Mouse (Mus musculus): ENCODE measurements around the gene Samd4b. TPM values are rescaled to one million over a fixed set of nuclear protein-coding genes. Genes with fewer than 3 reads are reported as not detected.

The Samd4b gene
- polyA plus RNA-seq, 1 experiment: 93.9 TPM

DNA sequence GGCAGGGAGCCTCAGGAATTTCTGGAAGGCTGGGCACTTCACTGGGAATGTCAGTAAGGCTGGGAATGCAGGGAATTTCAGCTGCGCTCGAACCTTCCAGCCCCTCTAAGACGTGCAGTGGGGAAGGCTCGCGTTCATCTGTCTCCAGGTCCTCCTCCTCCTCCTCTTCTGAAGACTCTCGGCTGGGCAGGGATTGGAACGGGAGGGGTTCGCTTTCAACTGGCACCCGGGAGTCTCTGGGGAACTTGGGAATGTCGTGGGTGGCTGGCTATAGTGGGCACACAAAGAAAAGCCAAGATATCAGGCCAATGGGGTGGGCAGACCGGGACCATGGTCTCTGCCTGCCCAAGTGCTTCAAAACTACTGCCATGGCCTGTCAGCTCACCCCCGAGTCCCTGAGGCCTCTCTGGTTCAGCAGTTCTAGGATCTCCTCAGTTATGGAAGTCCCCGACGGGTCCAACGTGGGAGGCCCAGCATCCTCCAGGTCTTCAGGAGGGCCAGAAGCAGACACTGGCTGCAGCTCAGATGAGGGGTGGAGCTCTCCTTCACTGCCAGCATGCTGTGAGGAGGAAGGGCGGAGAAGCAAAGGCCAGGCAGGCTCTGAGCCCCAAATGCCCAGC, 235.4 kb downstream of the Samd4b start:
- TF ChIP-seq CTCF (IDR thresholded peaks at IDR 0.05; ENCODE audit: insufficient read depth, low read length) (no peak), POLR2A (IDR thresholded peaks at IDR 0.05; ENCODE audit: borderline replicate concordance, extremely low read depth, low read depth, low read length) (no peak)
- DNase-seq: no peak
- H3K4me3 ChIP-seq (replicated peaks; ENCODE audit: extremely low read depth, low read depth, low read length): no peak overlapping the region
- WGBS: 73% methylated on average over 16 of the region's 16 CpGs
- peaks cover 8% of the 10 kb centered on the region for H3K4me1 ChIP-seq (ENCODE audit: control insufficient read depth, insufficient read depth, low read length)

DNA sequence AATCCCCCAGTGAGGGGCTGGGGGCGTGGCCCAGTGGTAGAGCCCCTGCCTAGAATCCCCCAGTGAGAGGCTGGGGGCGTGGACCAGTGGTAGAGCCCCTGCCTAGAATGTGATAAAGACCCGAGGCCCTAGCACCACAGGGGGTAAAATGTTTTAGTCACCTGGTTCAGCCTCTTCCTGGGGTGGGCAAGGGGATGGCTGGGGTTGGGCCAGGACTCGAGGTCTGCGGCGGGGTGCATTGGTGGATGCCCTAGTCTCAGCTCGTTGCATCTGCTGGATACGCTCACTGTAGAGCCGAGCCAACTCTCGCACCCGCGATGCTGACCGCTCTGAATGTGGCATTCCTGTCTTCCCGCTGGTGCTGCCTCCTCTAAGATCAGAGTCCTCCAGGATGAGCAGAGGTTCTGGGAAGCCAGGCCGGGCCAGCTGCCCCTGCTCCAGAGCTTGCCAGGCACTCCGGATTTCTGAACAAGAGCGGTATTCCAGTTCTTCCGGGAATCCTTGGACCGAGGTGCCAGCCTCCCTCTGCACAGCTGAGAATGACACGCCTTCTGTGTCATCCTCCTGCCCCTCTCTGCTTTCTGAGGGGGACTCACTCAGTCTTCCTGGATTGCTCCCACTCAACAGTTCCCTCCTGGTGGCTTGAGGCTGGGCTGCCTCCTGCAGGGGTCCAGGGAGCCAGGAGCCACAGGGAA, 236.2 kb downstream of the Samd4b start:
- 92% methylated on average over 20 of the region's 20 CpGs for WGBS

GRCm38 (mm10) chr7:28360291-28360690, 237.7 kb downstream of the Samd4b start:
- H3K4me3 ChIP-seq (replicated peaks; ENCODE audit: extremely low read depth, low read depth, low read length): no peak overlapping the region
- no peak for DNase-seq
- WGBS: 88% methylated on average over 6 of the region's 6 CpGs
- no peak for TF ChIP-seq POLR2A (IDR thresholded peaks at IDR 0.05; ENCODE audit: borderline replicate concordance, extremely low read depth, low read depth, low read length)
- TF ChIP-seq CTCF (IDR thresholded peaks at IDR 0.05; ENCODE audit: insufficient read depth, low read length): no peak
- peaks cover 16% of the 10 kb centered on the region for H3K4me1 ChIP-seq (ENCODE audit: control insufficient read depth, insufficient read depth, low read length)

More for the DNA sequence above, 236.2 kb downstream of the Samd4b start:
- no peak for DNase-seq
- Histone ChIP-seq H3K4me3 (replicated peaks; ENCODE audit: extremely low read depth, low read depth, low read length) (no peak overlapping the region), H3K4me1 (ENCODE audit: control insufficient read depth, insufficient read depth, low read length) (peaks cover 13% of the 10 kb centered on the region)
- TF ChIP-seq POLR2A (IDR thresholded peaks at IDR 0.05; ENCODE audit: borderline replicate concordance, extremely low read depth, low read depth, low read length) (no peak), CTCF (IDR thresholded peaks at IDR 0.05; ENCODE audit: insufficient read depth, low read length) (no peak)

DNA sequence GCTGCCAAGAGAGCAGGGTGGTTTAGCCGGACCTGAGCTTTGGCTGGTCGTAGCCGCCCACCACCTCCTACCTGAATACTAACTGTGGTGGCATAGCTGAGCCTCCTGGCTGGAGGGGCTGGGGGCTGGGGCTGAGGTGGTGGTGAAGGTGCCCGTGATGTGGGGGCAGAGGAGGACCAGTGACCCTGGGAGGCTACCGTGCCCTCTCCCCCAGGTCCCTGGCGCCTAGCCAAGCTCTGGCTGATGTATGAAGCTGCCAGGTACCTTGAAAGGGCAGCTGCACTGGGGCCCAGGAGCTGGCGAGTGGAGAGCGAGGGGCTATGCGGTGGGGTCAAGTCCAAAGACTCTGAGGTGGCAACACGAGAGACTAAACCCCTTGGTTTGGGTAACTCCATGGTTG, 238.1 kb downstream of the Samd4b start:
- DNase-seq: no peak
- Histone ChIP-seq H3K4me1 (ENCODE audit: control insufficient read depth, insufficient read depth, low read length) (peaks cover 16% of the 10 kb centered on the region), H3K4me3 (replicated peaks; ENCODE audit: extremely low read depth, low read depth, low read length) (no peak overlapping the region)
- WGBS: 88% methylated on average over 10 of the region's 10 CpGs
- TF ChIP-seq CTCF (IDR thresholded peaks at IDR 0.05; ENCODE audit: insufficient read depth, low read length) (no peak), POLR2A (IDR thresholded peaks at IDR 0.05; ENCODE audit: borderline replicate concordance, extremely low read depth, low read depth, low read length) (no peak)

DNA sequence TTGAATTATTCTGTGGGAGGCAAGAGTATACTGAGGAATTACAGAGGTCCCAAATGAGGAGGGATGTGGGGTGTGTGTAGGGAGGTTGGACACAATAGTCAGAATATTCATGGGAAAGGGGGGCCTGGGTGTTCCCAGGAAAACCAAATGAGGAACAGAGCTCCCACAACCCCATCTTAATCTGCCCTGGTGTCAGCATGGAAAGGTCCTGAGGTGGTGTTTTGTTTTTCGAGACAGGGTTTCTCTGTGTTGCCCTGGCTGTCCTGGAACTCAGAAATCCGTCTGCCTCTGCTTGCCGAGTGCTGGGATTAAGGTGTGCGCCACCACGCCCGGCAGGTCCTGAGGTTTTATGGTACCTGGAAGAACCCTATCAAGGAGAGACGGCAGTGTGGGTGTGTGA, 239.5 kb downstream of the Samd4b start:
- WGBS: 59% methylated on average over 7 of the region's 7 CpGs
- DNase-seq: no peak
- TF ChIP-seq CTCF (IDR thresholded peaks at IDR 0.05; ENCODE audit: insufficient read depth, low read length) (no peak), POLR2A (IDR thresholded peaks at IDR 0.05; ENCODE audit: borderline replicate concordance, extremely low read depth, low read depth, low read length) (no peak)
- peaks cover 16% of the 10 kb centered on the region for H3K4me1 ChIP-seq (ENCODE audit: control insufficient read depth, insufficient read depth, low read length)
- no peak overlapping the region for H3K4me3 ChIP-seq (replicated peaks; ENCODE audit: extremely low read depth, low read depth, low read length)

- DNase-seq: no peak
- Histone ChIP-seq H3K4me3 (replicated peaks; ENCODE audit: extremely low read depth, low read depth, low read length) (no peak overlapping the region), H3K4me1 (ENCODE audit: control insufficient read depth, insufficient read depth, low read length) (peaks cover 16% of the 10 kb centered on the region)
- WGBS: 11% methylated on average over 5 of the region's 5 CpGs
- TF ChIP-seq POLR2A (IDR thresholded peaks at IDR 0.05; ENCODE audit: borderline replicate concordance, extremely low read depth, low read depth, low read length) (no peak), CTCF (IDR thresholded peaks at IDR 0.05; ENCODE audit: insufficient read depth, low read length) (no peak)
Measured at GRCm38 (mm10) chr7:28357984-28358383, 240.0 kb downstream of the Samd4b start.

GRCm38 (mm10) chr7:28356981-28357380, 241.0 kb downstream of the Samd4b start:
- TF ChIP-seq CTCF (IDR thresholded peaks at IDR 0.05; ENCODE audit: insufficient read depth, low read length) (no peak), POLR2A (IDR thresholded peaks at IDR 0.05; ENCODE audit: borderline replicate concordance, extremely low read depth, low read depth, low read length) (no peak)
- Histone ChIP-seq H3K4me3 (replicated peaks; ENCODE audit: extremely low read depth, low read depth, low read length) (no peak overlapping the region), H3K4me1 (ENCODE audit: control insufficient read depth, insufficient read depth, low read length) (peaks cover 16% of the 10 kb centered on the region)
- 15% methylated on average over 5 of the region's 5 CpGs for WGBS
- no peak for DNase-seq

- WGBS: 87% methylated on average over 3 of the region's 3 CpGs
- Histone ChIP-seq H3K4me3 (replicated peaks; ENCODE audit: extremely low read depth, low read depth, low read length) (no peak overlapping the region), H3K4me1 (ENCODE audit: control insufficient read depth, insufficient read depth, low read length) (peaks cover 20% of the 10 kb centered on the region)
- no peak for DNase-seq
- TF ChIP-seq POLR2A (IDR thresholded peaks at IDR 0.05; ENCODE audit: borderline replicate concordance, extremely low read depth, low read depth, low read length): no peak
- no peak for TF ChIP-seq CTCF (IDR thresholded peaks at IDR 0.05; ENCODE audit: insufficient read depth, low read length)
Measured at GRCm38 (mm10) chr7:28355221-28355620, 242.7 kb downstream of the Samd4b start.

DNA sequence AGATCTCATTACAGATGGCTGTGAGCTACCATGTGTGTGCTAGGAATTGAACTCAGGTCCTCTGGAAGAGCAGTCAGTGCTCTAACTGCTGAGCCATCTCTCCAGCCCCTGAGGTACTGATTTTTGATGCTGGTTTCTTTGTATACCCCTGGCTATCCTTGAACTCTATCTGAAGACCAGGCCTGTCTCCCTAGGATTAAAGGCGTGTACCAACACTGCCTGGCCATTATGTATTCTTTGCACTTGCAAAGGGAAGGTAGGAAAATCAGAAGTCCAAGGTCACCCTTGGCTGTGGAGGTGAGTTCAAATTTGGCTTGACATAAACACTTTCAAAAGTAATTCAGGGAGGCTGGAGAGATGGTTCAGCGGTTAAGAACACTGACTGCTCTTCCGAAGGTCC, 243.3 kb downstream of the Samd4b start:
- WGBS: 95% methylated on average over 3 of the region's 3 CpGs
- Histone ChIP-seq H3K4me1 (ENCODE audit: control insufficient read depth, insufficient read depth, low read length) (peaks cover 20% of the 10 kb centered on the region), H3K4me3 (replicated peaks; ENCODE audit: extremely low read depth, low read depth, low read length) (no peak overlapping the region)
- no peak for DNase-seq
- TF ChIP-seq POLR2A (IDR thresholded peaks at IDR 0.05; ENCODE audit: borderline replicate concordance, extremely low read depth, low read depth, low read length): no peak
- no peak for TF ChIP-seq CTCF (IDR thresholded peaks at IDR 0.05; ENCODE audit: insufficient read depth, low read length)

GRCm38 (mm10) chr7:28354113-28354581, 243.8 kb downstream of the Samd4b start:
- 84% methylated on average over 3 of the region's 3 CpGs for WGBS
- H3K4me1 ChIP-seq (ENCODE audit: control insufficient read depth, insufficient read depth, low read length): peaks cover 20% of the 10 kb centered on the region

More at GRCm38 (mm10) chr7:28354113-28354581, 243.8 kb downstream of the Samd4b start:
- no peak for TF ChIP-seq POLR2A (IDR thresholded peaks at IDR 0.05; ENCODE audit: borderline replicate concordance, extremely low read depth, low read depth, low read length)
- TF ChIP-seq CTCF (IDR thresholded peaks at IDR 0.05; ENCODE audit: insufficient read depth, low read length): no peak
- no peak overlapping the region for H3K4me3 ChIP-seq (replicated peaks; ENCODE audit: extremely low read depth, low read depth, low read length)
- DNase-seq: no peak

Data from lung, adult 2 months (tissue).